Mouse (Mus musculus) limb, embryonic 12.5 days (tissue): ENCODE data around the gene Atg7. TPM values are rescaled to one million over a fixed set of nuclear protein-coding genes. Genes with fewer than 3 reads are reported as not detected.

Source experiments
- ATAC-seq: fragments of 200-750 bp; cut with Nextera tagmentation; 2 replicates; pipeline ENCODE4 v1.8.0; 2017; ENCODE audit warnings: low read depth, moderate TSS enrichment; ENCODE audit not compliant: insufficient number of reproducible peaks, insufficient read depth, low FRiP score, low TSS enrichment
- H3K27ac ChIP-seq: fragments of 300-500 bp; sonication (generic); 2 replicates; pipeline ENCODE4 v1.5.1; 2016; ENCODE audit warnings: mild to moderate bottlenecking, moderate library complexity
- H3K27me3 ChIP-seq: fragments of 300-500 bp; sonication (generic); 2 replicates; pipeline ENCODE4 v1.6.1; 2016; ENCODE audit warnings: mild to moderate bottlenecking, moderate library complexity
- H3K36me3 ChIP-seq: fragments of 300-500 bp; sonication (generic); 2 replicates; pipeline ENCODE4 v1.6.1; 2016; ENCODE audit warnings: mild to moderate bottlenecking, moderate library complexity
- H3K4me1 ChIP-seq: fragments of 300-500 bp; sonication (generic); replicated peaks from 2 replicates; pipeline ENCODE4 v1.6.1; 2016
- H3K4me2 ChIP-seq: fragments of 300-500 bp; sonication (generic); 2 replicates; pipeline ENCODE4 v1.6.1; 2016; ENCODE audit warnings: mild to moderate bottlenecking, moderate library complexity
- H3K4me3 ChIP-seq: fragments of 300-500 bp; sonication (generic); replicated peaks from 2 replicates; pipeline ENCODE4 v1.5.1; 2016; ENCODE audit warnings: mild to moderate bottlenecking
- H3K9ac ChIP-seq: fragments of 300-500 bp; sonication (generic); replicated peaks from 2 replicates; pipeline ENCODE4 v1.6.1; 2016; ENCODE audit warnings: mild to moderate bottlenecking, moderate library complexity
- H3K9me3 ChIP-seq: fragments of 300-500 bp; sonication (generic); 2 replicates; pipeline ENCODE4 v1.6.1; 2016; ENCODE audit warnings: mild to moderate bottlenecking, moderate library complexity
- WGBS: fragments of 180-500 bp; shearing (Covaris S2); methylation state at CpG from one replicate; pipeline ENCODE4 v1.1.7; 2016; 5-methylcytosine and 5-hydroxymethylcytosine counted together
- polyA plus RNA-seq: library from polyadenylated mRNA; unstranded; fragments of >200 nt; fragmentation: Nextera tagmentation; extraction: Ambion mirVana; gene quantifications from 2 replicates; pipeline ENCODE4 v1.2.1, GENCODE M21; 2016

Gene Atg7
- polyA plus RNA-seq, 1 experiment from 2014 or later = 17.1 TPM

DNA sequence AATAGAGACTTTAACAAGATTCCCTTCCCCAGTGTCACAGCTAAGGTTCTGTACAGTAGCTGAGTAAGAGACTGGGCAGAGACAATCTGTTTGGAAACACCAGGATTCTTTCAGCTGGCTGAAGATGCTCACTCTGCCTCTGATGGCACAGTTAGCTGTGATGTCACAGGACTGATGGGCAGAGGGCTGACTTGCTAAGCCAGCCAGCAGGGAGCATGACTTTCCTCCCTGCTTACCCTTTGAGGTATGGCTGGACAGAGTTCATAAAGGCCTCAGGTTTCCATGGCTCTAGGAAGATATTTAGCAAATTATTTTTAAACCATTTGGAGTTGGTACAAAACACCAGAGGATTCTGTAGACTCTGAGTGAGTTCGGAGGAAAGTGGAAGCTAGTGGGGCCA, 162.0 kb downstream of the Atg7 start:
- Histone ChIP-seq H3K9me3 (no peaks in the 10 kb centered on the region), H3K4me3 (no peak overlapping the region), H3K9ac (no peak overlapping the region), H3K36me3 (no peaks in the 10 kb centered on the region), H3K27ac (peak overlapping the region; percentile 89; the same call in 1 of the 2 replicates), H3K4me2 (no peak overlapping the region), H3K27me3 (no peaks in the 10 kb centered on the region), H3K4me1 (peaks cover 67% of the 10 kb centered on the region)
- WGBS = 69% methylated on average over 1 of the region's 1 CpGs
- no peak for ATAC-seq

DNA sequence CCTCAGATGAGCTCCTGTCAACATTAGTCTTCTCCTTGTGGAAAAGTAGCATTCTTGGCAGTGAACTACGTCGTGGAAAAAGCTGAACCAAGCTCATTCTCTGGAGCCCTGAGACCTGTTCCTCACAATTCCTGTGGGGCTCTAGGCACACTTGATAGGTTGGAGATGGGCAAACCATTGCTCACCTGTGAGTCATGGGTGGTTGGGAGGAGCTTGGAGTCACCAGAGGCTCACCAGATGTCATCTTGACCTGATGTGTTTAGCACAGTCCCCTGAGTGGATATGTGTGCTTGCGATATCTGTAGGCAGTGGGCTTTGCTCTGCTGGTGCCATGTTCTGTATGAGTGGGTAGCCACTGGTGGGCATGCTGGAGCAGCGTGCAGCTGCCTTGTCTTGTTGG, 163.0 kb downstream of the Atg7 start:
- Histone ChIP-seq H3K36me3 (no peaks in the 10 kb centered on the region), H3K27me3 (no peaks in the 10 kb centered on the region), H3K9ac (no peak overlapping the region), H3K9me3 (no peaks in the 10 kb centered on the region), H3K4me2 (no peak overlapping the region), H3K4me3 (no peak overlapping the region), H3K27ac (no peak overlapping the region), H3K4me1 (peaks cover 61% of the 10 kb centered on the region)
- ATAC-seq = no peak
- 91% methylated on average over 4 of the region's 4 CpGs for WGBS

DNA sequence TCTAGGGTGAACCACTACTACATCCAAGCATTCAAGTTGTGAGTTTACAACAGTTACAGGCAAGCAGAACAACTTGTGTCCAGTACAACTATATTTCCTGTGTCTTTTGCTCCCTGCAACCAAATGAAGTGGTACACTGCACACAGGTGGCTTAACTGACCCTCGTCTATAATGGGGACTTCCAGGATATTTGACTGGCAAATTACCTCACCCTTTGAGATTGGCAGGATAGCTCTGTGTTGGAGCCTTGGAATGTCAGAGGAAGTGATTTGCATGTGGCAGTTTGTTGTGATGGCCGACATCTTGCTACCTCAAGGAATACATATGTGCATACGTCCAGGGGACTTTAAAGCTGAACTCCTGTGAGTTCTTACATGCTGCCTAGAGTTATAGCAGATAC, 164.6 kb downstream of the Atg7 start:
- Histone ChIP-seq H3K27me3 (no peaks in the 10 kb centered on the region), H3K4me2 (no peak overlapping the region), H3K4me3 (no peak overlapping the region), H3K36me3 (no peaks in the 10 kb centered on the region), H3K9me3 (no peaks in the 10 kb centered on the region), H3K9ac (no peak overlapping the region), H3K27ac (no peak overlapping the region), H3K4me1 (peaks cover 47% of the 10 kb centered on the region)
- no peak for ATAC-seq
- 66% methylated on average over 3 of the region's 3 CpGs for WGBS

DNA sequence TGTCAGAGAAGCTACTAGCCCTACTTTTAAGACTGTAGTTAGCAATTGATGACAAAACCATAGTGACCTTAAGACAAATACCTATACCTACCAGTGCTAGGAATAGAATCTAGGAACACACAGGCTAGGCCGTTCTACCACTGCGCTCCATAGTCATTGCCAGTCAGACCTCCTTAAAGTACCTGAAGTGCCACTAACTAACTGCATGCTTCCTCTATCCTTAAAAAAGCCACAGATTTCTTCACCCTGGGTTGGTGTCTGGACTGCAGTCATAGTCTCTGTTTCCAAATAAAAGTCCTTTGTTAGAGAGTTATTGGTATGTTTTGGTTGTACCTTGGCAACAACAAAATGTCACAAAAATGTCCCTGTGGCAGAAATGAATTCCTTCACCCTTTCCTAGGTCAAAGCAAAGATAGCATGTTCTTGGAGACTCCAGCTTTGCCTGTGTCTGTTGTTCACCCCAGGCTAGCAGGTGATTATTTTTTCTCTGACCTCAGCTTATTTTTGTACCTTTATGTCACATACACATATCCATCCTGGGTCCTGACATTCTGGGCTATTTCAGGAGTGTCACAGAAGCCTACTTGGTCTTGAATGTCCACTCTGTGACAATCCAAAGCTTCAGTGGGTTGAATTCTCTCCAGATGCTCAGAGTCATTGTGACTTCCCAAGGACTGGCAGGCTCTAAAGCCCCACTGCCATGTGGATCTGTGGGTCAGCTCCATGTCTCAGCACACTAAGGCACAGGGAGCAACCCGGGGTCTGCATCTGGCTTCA, 165.9 kb downstream of the Atg7 start:
- Histone ChIP-seq H3K4me3 (no peak overlapping the region), H3K36me3 (no peaks in the 10 kb centered on the region), H3K9ac (no peak overlapping the region), H3K9me3 (no peaks in the 10 kb centered on the region), H3K4me1 (peaks cover 35% of the 10 kb centered on the region), H3K27me3 (no peaks in the 10 kb centered on the region), H3K27ac (peak overlapping the region; percentile 18; the same call in 1 of the 2 replicates), H3K4me2 (no peak overlapping the region)
- ATAC-seq = no peak
- 78% methylated on average over 3 of the region's 3 CpGs for WGBS

DNA sequence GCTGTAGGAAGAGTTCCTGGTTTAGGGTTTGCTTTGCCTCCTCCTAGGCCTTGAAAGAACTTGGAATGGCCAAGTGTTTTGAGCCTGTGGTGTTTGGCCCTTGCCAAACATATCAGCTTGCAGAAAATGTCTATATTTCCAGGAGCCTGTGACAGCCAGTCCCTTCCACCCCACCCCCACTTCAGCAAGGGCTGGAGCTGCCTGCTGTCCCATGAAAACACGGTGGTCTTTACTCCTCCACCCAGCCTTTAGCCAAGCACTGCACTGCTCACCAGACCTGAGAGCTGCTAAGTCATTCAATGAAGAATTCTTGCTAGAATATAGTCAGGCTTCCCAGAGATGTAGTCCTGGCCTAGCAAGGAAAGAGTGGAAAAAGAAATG, 166.5 kb downstream of the Atg7 start:
- peaks cover 33% of the 10 kb centered on the region for H3K4me1 ChIP-seq
- no peak overlapping the region for H3K4me2 ChIP-seq
- H3K36me3 ChIP-seq = no peaks in the 10 kb centered on the region
- peak overlapping the region; percentile 18; the same call in 1 of the 2 replicates for H3K27ac ChIP-seq
- H3K27me3 ChIP-seq = no peaks in the 10 kb centered on the region
- ATAC-seq = no peak
- WGBS = 28% methylated on average over 1 of the region's 1 CpGs
- H3K9ac ChIP-seq = no peak overlapping the region
- H3K4me3 ChIP-seq = no peak overlapping the region
- H3K9me3 ChIP-seq = no peaks in the 10 kb centered on the region

DNA sequence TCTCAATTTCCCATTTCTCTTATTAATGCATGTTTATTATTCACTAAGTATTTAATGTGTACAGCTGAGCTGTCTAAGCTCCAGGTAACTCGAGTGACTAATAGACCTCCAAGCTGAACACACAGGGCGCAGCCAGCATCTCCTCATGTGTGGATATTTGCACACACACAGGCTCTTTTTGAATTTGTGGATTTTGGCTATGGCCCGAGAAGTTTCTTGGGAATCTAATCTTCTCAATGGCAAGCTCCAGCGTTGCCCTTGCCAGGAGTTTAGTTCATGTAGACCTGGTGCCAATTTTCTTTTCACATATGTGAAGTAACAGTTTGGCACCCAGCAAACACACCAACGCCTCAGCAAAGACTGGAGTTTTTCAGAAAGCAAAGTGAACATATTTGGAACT, 169.4 kb downstream of the Atg7 start:
- WGBS = 77% methylated on average over 5 of the region's 5 CpGs
- no peaks in the 10 kb centered on the region; the same call in 1 of the 2 replicates for H3K27me3 ChIP-seq
- H3K27ac ChIP-seq = no peak overlapping the region
- ATAC-seq = no peak
- H3K9me3 ChIP-seq = 0 out of 2 replicates have a peak, but pooled peaks cover 3% of the 10 kb centered on the region
- peaks cover 29% of the 10 kb centered on the region for H3K4me1 ChIP-seq
- H3K9ac ChIP-seq = no peak overlapping the region
- no peak overlapping the region for H3K4me2 ChIP-seq
- H3K36me3 ChIP-seq = no peaks in the 10 kb centered on the region
- H3K4me3 ChIP-seq = no peak overlapping the region

DNA sequence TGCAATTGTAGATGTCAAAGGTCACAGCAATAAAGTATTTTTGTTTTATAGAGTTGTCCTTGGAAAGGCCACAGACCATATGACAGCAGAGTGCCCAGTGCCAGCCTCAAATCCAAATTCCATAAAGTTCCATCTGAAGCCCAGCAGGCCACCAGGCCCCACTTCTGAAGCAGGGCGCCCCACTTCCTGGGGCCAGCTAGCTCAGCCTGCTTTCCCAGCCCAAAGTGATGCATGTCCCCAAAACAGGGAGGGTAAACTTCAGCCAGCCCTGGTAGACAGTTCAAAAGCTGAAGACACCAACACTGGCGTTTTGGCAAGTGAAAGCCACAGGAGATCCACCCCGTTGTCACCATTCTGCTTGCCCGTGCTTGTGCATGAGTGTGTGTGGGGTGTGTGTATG, 169.9 kb downstream of the Atg7 start:
- H3K9ac ChIP-seq = no peak overlapping the region
- H3K4me2 ChIP-seq = no peak overlapping the region
- H3K9me3 ChIP-seq = 0 out of 2 replicates have a peak, but pooled peaks cover 3% of the 10 kb centered on the region
- no peak overlapping the region for H3K4me3 ChIP-seq
- H3K27me3 ChIP-seq = no peaks in the 10 kb centered on the region; the same call in 1 of the 2 replicates
- peaks cover 31% of the 10 kb centered on the region for H3K4me1 ChIP-seq
- 80% methylated on average over 4 of the region's 4 CpGs for WGBS
- no peaks in the 10 kb centered on the region for H3K36me3 ChIP-seq
- H3K27ac ChIP-seq = no peak overlapping the region
- no peak for ATAC-seq

DNA sequence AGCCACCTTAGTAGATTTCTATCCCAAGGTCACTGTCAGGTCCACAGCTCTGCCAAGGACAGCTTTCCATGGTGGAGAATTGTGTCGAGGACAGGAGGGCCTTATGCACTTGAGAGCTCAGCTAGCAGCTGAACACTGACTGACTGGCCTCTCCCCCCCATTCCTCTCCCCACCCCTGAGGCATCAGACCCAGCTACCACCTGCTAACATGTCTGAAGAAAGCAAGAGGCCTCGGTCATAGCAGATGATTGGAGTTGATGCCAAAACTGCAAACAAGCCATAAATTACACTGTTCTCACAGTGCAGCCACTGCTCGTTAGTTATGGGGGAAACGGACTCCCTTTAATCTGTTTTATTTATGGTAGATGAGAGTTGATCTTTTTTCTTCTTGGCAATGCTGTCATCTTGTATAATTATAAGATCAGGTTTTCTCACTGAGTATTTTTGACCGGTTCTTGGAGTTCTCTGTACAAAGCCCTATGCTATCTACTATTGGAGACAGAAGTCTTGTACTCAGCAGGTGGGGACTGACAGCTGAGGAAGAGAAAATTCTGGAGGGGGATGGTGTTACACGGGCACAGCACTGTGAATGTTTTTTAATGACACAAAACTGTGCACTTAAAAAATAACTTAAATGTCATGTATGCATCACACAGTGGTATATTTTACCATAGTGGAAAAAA, 171.4 kb downstream of the Atg7 start:
- Histone ChIP-seq H3K4me1 (peaks cover 35% of the 10 kb centered on the region), H3K9me3 (0 out of 2 replicates have a peak, but pooled peaks cover 3% of the 10 kb centered on the region), H3K4me2 (no peak overlapping the region), H3K9ac (no peak overlapping the region), H3K36me3 (no peaks in the 10 kb centered on the region), H3K27me3 (no peaks in the 10 kb centered on the region; the same call in 1 of the 2 replicates), H3K4me3 (no peak overlapping the region), H3K27ac (no peak overlapping the region)
- WGBS = 46% methylated on average over 6 of the region's 6 CpGs
- no peak for ATAC-seq

DNA sequence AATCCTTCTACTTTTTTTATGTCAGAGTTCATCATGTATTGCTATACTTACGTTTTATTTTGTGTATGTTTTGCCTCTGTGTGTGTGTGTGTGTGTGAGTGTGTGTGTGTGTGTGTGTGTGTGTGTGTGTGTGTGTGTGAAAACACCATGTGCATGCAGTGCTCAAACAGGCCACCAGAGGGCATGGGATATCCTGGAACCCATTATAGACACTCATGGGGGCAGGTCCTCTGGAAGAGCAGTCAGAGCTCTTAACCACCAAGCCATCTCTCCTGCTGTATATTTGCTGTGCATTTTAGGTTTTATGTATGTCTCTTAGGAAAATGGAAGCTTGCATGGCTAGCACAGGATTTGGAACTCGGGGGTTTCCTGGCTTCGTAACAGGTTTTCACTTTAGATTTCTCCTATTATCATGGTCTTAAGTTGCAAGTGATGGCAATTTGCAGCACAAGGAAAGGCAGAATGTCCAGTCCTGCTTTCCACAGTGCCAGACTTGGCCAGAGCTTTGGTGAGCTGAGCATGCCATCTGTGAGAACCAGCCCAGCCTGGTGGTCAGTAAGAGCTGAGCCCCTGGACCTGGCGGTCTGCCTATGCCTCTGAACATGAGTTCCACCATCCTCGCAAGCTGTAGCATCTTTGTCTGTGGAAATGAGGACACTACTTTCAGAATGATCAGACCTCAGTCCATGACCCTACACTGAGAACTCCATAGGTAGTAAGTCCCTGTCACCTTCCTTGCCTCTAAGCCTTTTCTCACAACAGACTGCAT, 172.2 kb downstream of the Atg7 start:
- no peaks in the 10 kb centered on the region; the same call in 1 of the 2 replicates for H3K27me3 ChIP-seq
- no peak overlapping the region for H3K4me2 ChIP-seq
- peaks cover 36% of the 10 kb centered on the region for H3K4me1 ChIP-seq
- ATAC-seq = no peak
- no peak overlapping the region for H3K9ac ChIP-seq
- no peaks in the 10 kb centered on the region for H3K36me3 ChIP-seq
- no peak overlapping the region for H3K4me3 ChIP-seq
- H3K27ac ChIP-seq = no peak overlapping the region
- 97% methylated on average over 5 of the region's 5 CpGs for WGBS
- 0 out of 2 replicates have a peak, but pooled peaks cover 3% of the 10 kb centered on the region for H3K9me3 ChIP-seq

DNA sequence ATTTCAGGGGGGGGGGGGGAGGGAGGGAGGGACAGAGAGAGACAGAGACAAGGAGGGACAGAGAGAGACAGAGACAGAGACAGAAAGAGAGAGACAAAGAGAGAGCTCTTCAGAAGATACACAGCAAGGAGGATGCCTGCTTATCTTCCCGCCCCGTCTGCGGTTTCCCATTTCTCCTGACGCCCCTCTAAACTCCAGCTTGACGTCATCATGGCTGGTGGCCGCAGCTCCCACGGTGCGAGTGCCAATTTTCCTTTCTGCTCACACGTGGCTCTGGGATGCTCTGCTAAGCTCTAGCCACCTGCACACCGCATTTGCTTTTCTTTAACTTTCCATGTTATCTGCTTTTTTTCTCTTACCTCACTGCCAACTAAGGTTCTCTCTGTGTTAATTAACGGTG, 175.1 kb downstream of the Atg7 start:
- Histone ChIP-seq H3K36me3 (no peaks in the 10 kb centered on the region), H3K9ac (no peak overlapping the region), H3K27ac (no peak overlapping the region), H3K4me2 (no peak overlapping the region), H3K4me3 (no peak overlapping the region), H3K27me3 (no peaks in the 10 kb centered on the region; the same call in 1 of the 2 replicates), H3K4me1 (peaks cover 43% of the 10 kb centered on the region), H3K9me3 (0 out of 2 replicates have a peak, but pooled peaks cover 3% of the 10 kb centered on the region)
- WGBS = 51% methylated on average over 11 of the region's 11 CpGs
- ATAC-seq = no peak

DNA sequence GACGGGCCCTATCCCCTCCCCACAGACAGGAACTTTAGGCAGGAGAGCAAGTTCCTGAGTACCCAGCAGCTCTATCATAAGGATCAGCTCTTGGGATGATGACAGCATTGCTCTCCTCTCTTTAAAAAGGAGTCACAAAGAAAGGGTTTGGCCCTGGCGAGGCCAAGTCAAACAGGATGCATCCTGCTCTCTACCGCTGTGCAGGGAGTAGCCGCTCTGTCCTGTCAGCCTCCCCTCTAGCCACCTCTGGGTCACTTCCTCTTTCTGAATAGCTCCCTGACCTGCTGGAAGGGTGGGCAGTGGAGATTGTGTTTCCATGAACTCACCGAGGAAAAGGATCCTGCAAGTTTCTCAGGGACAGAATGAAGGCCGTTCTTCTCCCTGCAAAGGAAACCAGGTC, 175.6 kb downstream of the Atg7 start:
- WGBS = 66% methylated on average over 6 of the region's 6 CpGs
- 0 out of 2 replicates have a peak, but pooled peaks cover 3% of the 10 kb centered on the region for H3K9me3 ChIP-seq
- no peak overlapping the region for H3K4me3 ChIP-seq
- H3K27me3 ChIP-seq = no peaks in the 10 kb centered on the region; the same call in 1 of the 2 replicates
- H3K4me1 ChIP-seq = peaks cover 43% of the 10 kb centered on the region
- H3K4me2 ChIP-seq = no peak overlapping the region
- H3K9ac ChIP-seq = no peak overlapping the region
- ATAC-seq = no peak
- no peak overlapping the region; the same call in 1 of the 2 replicates for H3K27ac ChIP-seq
- H3K36me3 ChIP-seq = no peaks in the 10 kb centered on the region
